Mouse (Mus musculus) intestine, postnatal 0 days (tissue): ENCODE results near the gene Ccdc17. TPM values are rescaled to one million over a fixed set of nuclear protein-coding genes. Genes with fewer than 3 reads are reported as not detected.

Experiments used
- ATAC-seq: fragments of 200-750 bp; cut with Nextera tagmentation; 2 replicates; pipeline ENCODE4 v1.8.0; 2017; ENCODE audit warnings: mild to moderate bottlenecking, moderate TSS enrichment, moderate library complexity
- H3K27ac ChIP-seq: fragments of 300-500 bp; sonication (generic); 2 replicates; pipeline ENCODE4 v1.5.1; 2014; ENCODE audit warnings: mild to moderate bottlenecking, low read depth, low read length, moderate library complexity
- H3K27me3 ChIP-seq: fragments of 300-500 bp; sonication (generic); replicated peaks from 2 replicates; pipeline ENCODE4 v1.6.1; 2014; ENCODE audit warnings: low read length, mixed read lengths; ENCODE audit not compliant: control insufficient read depth, insufficient read depth
- H3K36me3 ChIP-seq: fragments of 300-500 bp; sonication (generic); 2 replicates; pipeline ENCODE4 v1.6.1; 2014; ENCODE audit warnings: mild to moderate bottlenecking, moderate library complexity; ENCODE audit not compliant: control insufficient read depth, insufficient read depth
- H3K4me1 ChIP-seq: fragments of 300-500 bp; sonication (generic); replicated peaks from 2 replicates; pipeline ENCODE4 v1.6.1; 2014; ENCODE audit warnings: antibody characterized with exemption, low read length, mixed read lengths; ENCODE audit not compliant: control insufficient read depth, insufficient read depth
- H3K4me2 ChIP-seq: fragments of 300-500 bp; sonication (generic); replicated peaks from 2 replicates; pipeline ENCODE4 v1.6.1; 2014; ENCODE audit warnings: low read depth, mild to moderate bottlenecking, moderate library complexity
- H3K4me3 ChIP-seq: fragments of 300-500 bp; sonication (generic); 2 replicates; pipeline ENCODE4 v1.5.1; 2014; ENCODE audit warnings: low read depth, low read length
- H3K9ac ChIP-seq: fragments of 300-500 bp; sonication (generic); 2 replicates; pipeline ENCODE4 v1.6.1; 2014; ENCODE audit warnings: mild to moderate bottlenecking, low read depth, low read length
- H3K9me3 ChIP-seq: fragments of 300-500 bp; sonication (generic); 2 replicates; pipeline ENCODE4 v1.6.1; 2016; ENCODE audit warnings: mixed run types; ENCODE audit not compliant: control insufficient read depth
- CTCF ChIP-seq: sonication (generic); IDR thresholded peaks from 2 replicates; pipeline ENCODE4 v1.5.1; 2016; ENCODE audit warnings: low read depth, mild to moderate bottlenecking, control low read depth, antibody characterized with exemption, moderate library complexity
- WGBS: fragments of 180-500 bp; shearing (Covaris S2); extraction: QIAGEN DNeasy Blood & Tissue Kit; methylation state at CpG from one replicate; pipeline ENCODE4 v1.1.7; 2014; 5-methylcytosine and 5-hydroxymethylcytosine counted together
- polyA plus RNA-seq: library from polyadenylated mRNA; unstranded; fragments of >200 nt; fragmentation: Nextera tagmentation; extraction: Ambion mirVana; gene quantifications from 2 replicates; pipeline ENCODE4 v1.2.1, GENCODE M21; 2015

Ccdc17 gene
- polyA plus RNA-seq, 1 experiment from 2014 or later: 4.1 TPM

GRCm38 (mm10) chr4:116615237-116615636 is 18.8 kb downstream of the Ccdc17 start:
- Histone ChIP-seq H3K27ac (no peak overlapping the region), H3K36me3 (peaks cover 24% of the 10 kb centered on the region), H3K27me3 (no peaks in the 10 kb centered on the region), H3K4me2 (no peak overlapping the region), H3K4me1 (no peaks in the 10 kb centered on the region), H3K9me3 (no peaks in the 10 kb centered on the region), H3K9ac (no peak overlapping the region), H3K4me3 (no peak overlapping the region)
- ATAC-seq: no peak
- no peak for TF ChIP-seq CTCF
- WGBS: 98% methylated on average over 2 of the region's 2 CpGs

- Histone ChIP-seq H3K27ac (no peak overlapping the region), H3K36me3 (peaks cover 20% of the 10 kb centered on the region; the same call in 1 of the 2 replicates), H3K27me3 (no peaks in the 10 kb centered on the region), H3K9ac (no peak overlapping the region), H3K4me2 (no peak overlapping the region), H3K4me3 (no peak overlapping the region), H3K4me1 (peaks cover 5% of the 10 kb centered on the region; the same call in 1 of the 2 replicates), H3K9me3 (no peaks in the 10 kb centered on the region)
- ATAC-seq: no peak
- TF ChIP-seq CTCF: no peak
- WGBS: 91% methylated on average over 4 of the region's 4 CpGs
Measured at GRCm38 (mm10) chr4:116624831-116625230, 28.4 kb downstream of the Ccdc17 start.

DNA sequence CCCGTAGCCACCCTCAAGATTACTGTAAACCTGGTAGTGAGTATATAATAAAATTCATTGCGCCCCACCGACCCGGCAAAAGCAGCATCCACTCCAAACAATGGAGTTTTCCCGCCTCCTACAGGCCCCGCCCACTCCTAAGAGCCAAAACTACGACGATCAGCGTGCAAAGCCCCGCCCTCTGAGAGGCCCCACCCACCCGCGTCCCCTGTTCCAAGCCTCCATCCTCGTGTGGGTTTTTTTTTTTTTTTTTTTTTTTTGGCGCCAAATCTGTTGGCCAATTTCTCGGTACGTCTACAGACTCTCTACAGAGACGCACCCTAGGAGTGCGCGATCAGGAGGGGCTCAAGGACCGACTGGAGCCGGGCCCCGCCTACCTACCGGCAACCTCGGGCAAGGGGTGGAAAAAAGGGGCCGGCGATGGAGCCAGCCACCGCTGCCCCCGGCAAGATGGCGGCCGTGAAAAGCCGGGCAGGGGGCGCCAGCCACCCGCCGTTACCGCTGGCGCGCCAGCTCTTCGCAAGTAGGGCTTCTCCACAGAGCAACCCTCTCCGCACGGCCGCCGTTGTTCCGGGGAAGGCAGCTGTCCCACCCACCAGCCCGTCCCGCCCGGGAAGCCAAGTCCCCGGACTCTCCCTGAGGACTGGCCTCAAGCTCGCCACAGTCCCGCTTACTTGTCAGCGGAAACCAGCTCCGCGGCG is 30.4 kb downstream of the Ccdc17 start:
- WGBS: under 1% methylated on average over 52 of the region's 53 CpGs
- Histone ChIP-seq H3K9me3 (no peaks in the 10 kb centered on the region), H3K36me3 (peaks cover 9% of the 10 kb centered on the region; the same call in 1 of the 2 replicates)

GRCm38 (mm10) chr4:116627359-116627716 is 30.9 kb downstream of the Ccdc17 start:
- 0% methylated on average over 13 of the region's 13 CpGs for WGBS
- Histone ChIP-seq H3K36me3 (peaks cover 9% of the 10 kb centered on the region; the same call in 1 of the 2 replicates), H3K27ac (peak overlapping the region; percentile 91), H3K4me2 (peak overlapping the region; percentile 79), H3K9ac (peak overlapping the region; percentile 92), H3K4me3 (peak overlapping the region; percentile 100), H3K9me3 (no peaks in the 10 kb centered on the region), H3K27me3 (no peaks in the 10 kb centered on the region), H3K4me1 (peaks cover 5% of the 10 kb centered on the region; the same call in 1 of the 2 replicates)
- TF ChIP-seq CTCF: no peak
- peak; percentile 92 for ATAC-seq

More for the DNA sequence above, 30.4 kb downstream of the Ccdc17 start:
- Histone ChIP-seq H3K27me3 (no peaks in the 10 kb centered on the region), H3K4me1 (peaks cover 5% of the 10 kb centered on the region; the same call in 1 of the 2 replicates), H3K4me3 (peak overlapping the region; percentile 100), H3K4me2 (peak overlapping the region; percentile 79), H3K9ac (peak overlapping the region; percentile 92), H3K27ac (peak overlapping the region; percentile 91)
- TF ChIP-seq CTCF: peak; percentile 43
- ATAC-seq: peak; percentile 62

DNA sequence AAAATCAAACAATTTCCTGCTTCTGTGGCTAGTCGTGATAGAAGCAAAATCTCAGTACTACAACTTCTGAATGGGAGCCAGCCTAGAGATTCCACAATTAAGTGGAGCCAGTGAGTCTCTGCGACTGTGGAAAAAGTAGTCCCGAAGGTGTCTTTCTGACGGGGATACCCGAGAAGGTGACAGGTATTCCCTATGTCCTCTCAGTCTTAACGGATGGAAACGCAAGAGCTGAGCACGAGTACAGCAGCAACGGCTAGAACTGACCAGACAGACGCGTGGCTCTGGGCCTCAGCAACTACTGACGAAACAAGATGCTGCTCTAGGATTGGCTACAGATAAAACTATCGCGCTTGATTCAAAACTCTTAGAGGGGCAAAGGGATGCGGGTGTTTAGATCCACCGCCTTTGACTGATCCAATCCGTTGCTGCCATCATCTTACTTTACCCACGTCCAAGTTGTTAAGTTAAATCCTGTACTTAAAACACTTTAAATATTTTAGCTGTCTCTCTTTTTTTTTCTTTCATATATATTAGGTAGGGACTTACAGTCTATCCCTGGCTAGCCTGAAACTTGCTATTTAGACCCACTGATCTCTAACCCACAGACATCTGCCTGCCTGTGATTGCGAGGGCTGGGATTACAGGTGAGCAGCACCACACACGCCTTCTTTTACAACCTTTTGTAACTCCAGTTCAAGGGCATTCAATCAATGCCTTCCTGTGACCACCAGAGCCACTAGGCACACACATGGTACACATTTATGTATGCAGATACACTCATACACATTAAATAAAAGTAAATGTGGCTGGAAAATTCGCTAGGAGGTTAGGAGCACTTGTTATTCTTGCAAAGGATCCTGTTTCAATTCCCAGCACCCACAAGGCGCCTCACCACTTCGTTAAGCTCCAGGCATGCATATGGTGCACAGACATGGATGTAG is 31.5 kb downstream of the Ccdc17 start, which contains the start of gene Nasp:
Gene Nasp (minus strand): TSS at position 220 of the 941 bp plus-strand sequence.
- WGBS: 8% methylated on average over 23 of the region's 23 CpGs
- H3K27me3 ChIP-seq: no peaks in the 10 kb centered on the region
- peak within 1 kb of the TSS; percentile 91 for H3K27ac ChIP-seq
- no peaks in the 10 kb centered on the region for H3K9me3 ChIP-seq
- peak; percentile 85 for ATAC-seq
- peaks cover 5% of the 10 kb centered on the region; the same call in 1 of the 2 replicates for H3K4me1 ChIP-seq
- peak within 1 kb of the TSS; percentile 79 for H3K4me2 ChIP-seq
- no peak for TF ChIP-seq CTCF
- peak within 1 kb of the TSS; percentile 92 for H3K9ac ChIP-seq
- peaks cover 7% of the 10 kb centered on the region; the same call in 1 of the 2 replicates for H3K36me3 ChIP-seq
- peak within 1 kb of the TSS; percentile 100 for H3K4me3 ChIP-seq

- no peaks in the 10 kb centered on the region for H3K4me1 ChIP-seq
- H3K4me3 ChIP-seq: no peak overlapping the region
- no peak for TF ChIP-seq CTCF
- no peak for ATAC-seq
- no peak overlapping the region for H3K27ac ChIP-seq
- no peak overlapping the region for H3K9ac ChIP-seq
- H3K9me3 ChIP-seq: no peaks in the 10 kb centered on the region
- H3K36me3 ChIP-seq: peaks cover 56% of the 10 kb centered on the region
- no peak overlapping the region for H3K4me2 ChIP-seq
- no peaks in the 10 kb centered on the region for H3K27me3 ChIP-seq
- WGBS: 93% methylated on average over 1 of the region's 1 CpGs
Measured at GRCm38 (mm10) chr4:116635197-116635596, 38.7 kb downstream of the Ccdc17 start.
